Comparison of ENCODE assay signal across 8 mouse cellular contexts in genomic region chr10:78010335-78010734, GRCm38 (mm10). TPM values are rescaled to one million over a fixed set of nuclear protein-coding genes. Genes with fewer than 3 reads are reported as not detected.
DNase-seq lines count a peak whose midpoint lies in the region; ATAC-seq and TF ChIP-seq lines count a peak whose summit lies in the region.

No protein-coding gene starts in this region.

- no peak overlapping the region for H3ac ChIP-seq in myocyte (ENCODE audit: control insufficient read depth, insufficient read length)

- TF ChIP-seq CTCF in kidney, postnatal 0 days (IDR thresholded peaks at IDR 0.05; ENCODE audit: low read depth): no peak

- H3K4me3 ChIP-seq in kidney, postnatal 0 days (replicated peaks; ENCODE audit: low read depth, low read length): no peak overlapping the region
- peak overlapping the region; percentile 87 for H3K4me3 ChIP-seq in embryonic facial prominence, embryonic 10.5 days
- peak overlapping the region; percentile 92 for H3K4me3 ChIP-seq in myocyte

- H3K79me2 ChIP-seq in myocyte (ENCODE audit: control insufficient read depth, insufficient read depth): peaks cover 29% of the 10 kb centered on the region

- H3K36me3 ChIP-seq in kidney, postnatal 0 days (ENCODE audit: insufficient read depth, low read length): no peaks in the 10 kb centered on the region
- peaks cover 20% of the 10 kb centered on the region for H3K36me3 ChIP-seq in embryonic facial prominence, embryonic 10.5 days (replicated peaks)
- H3K36me3 ChIP-seq in myocyte (ENCODE audit: control insufficient read depth, insufficient read depth): no peaks in the 10 kb centered on the region

- H3K27me3 ChIP-seq in kidney, postnatal 0 days (ENCODE audit: insufficient read depth, low read length): no peaks in the 10 kb centered on the region
- H3K27me3 ChIP-seq in embryonic facial prominence, embryonic 10.5 days (replicated peaks; ENCODE audit: low read depth, poor library complexity, severe bottlenecking): peaks cover 6% of the 10 kb centered on the region; the same call in 1 of the 2 replicates
- H3K27me3 ChIP-seq in myocyte (ENCODE audit: control insufficient read depth, insufficient read depth, insufficient read length): no peaks in the 10 kb centered on the region

- H3K27ac ChIP-seq in kidney, postnatal 0 days: no peak overlapping the region
- no peak overlapping the region for H3K27ac ChIP-seq in embryonic facial prominence, embryonic 10.5 days (replicated peaks)

- DNase-seq in kidney, postnatal 0 days (ENCODE audit: low spot score): peak; percentile 17
- DNase-seq in kidney, adult 18-20 months: no peak
- peak; percentile 31 for DNase-seq in embryonic facial prominence, embryonic 10.5 days (ENCODE audit: low spot score)
- DNase-seq in induced T-regulatory cell, adult 2 months (ENCODE audit: low read depth): peak; percentile 47
- no peak for DNase-seq in frontal cortex, adult 2 months (ENCODE audit: extremely low spot score in 1 of 2, low spot score in 1 of 2)
- DNase-seq in left cerebral cortex, adult 9 months (ENCODE audit: low spot score in 2 of 2): no peak
- no peak for DNase-seq in spleen, postnatal 10 days (ENCODE audit: low spot score in 2 of 2)

- H3K4me2 ChIP-seq in kidney, postnatal 0 days (ENCODE audit: low read length): peak overlapping the region; percentile 79
- peak overlapping the region; percentile 86 for H3K4me2 ChIP-seq in myocyte (ENCODE audit: low read depth)

- peaks cover 29% of the 10 kb centered on the region for H3K4me1 ChIP-seq in kidney, postnatal 0 days (replicated peaks; ENCODE audit: insufficient read depth, low read length)
- H3K4me1 ChIP-seq in embryonic facial prominence, embryonic 10.5 days: peaks cover 43% of the 10 kb centered on the region

- ATAC-seq in kidney, postnatal 0 days (replicated peaks; ENCODE audit: low FRiP score, low read depth): no peak

- H3K9me3 ChIP-seq in kidney, postnatal 0 days (replicated peaks; ENCODE audit: low read length): no peaks in the 10 kb centered on the region
- 0 out of 2 replicates have a peak, but pooled peaks cover 4% of the 10 kb centered on the region for H3K9me3 ChIP-seq in embryonic facial prominence, embryonic 10.5 days

- H3K9ac ChIP-seq in kidney, postnatal 0 days (ENCODE audit: low read depth, low read length): no peak overlapping the region

- 11% methylated on average over 10 of the region's 10 CpGs for WGBS in kidney, postnatal 0 days
- WGBS in embryonic facial prominence, embryonic 10.5 days: 20% methylated on average over 10 of the region's 10 CpGs

- TF ChIP-seq POLR2A in myocyte (IDR thresholded peaks at IDR 0.05; ENCODE audit: insufficient read length, low read depth): no peak

TF ChIP-seq in myocyte, 11 proteins besides CTCF, POLR2A, EP300 and RAD21:
- TF ChIP-seq MAX (IDR thresholded peaks at IDR 0.05; ENCODE audit: low read depth) (no peak), POLR2AphosphoS2 (IDR thresholded peaks at IDR 0.05; ENCODE audit: insufficient read length, low read depth) (no peak)

RNA-seq across cellular contexts. Expression of gene Pfkl, which starts 0.5 kb away (rescaled TPM):
- polyA plus RNA-seq in kidney, postnatal 0 days (2015; fragmentation: Nextera tagmentation; extraction: Ambion mirVana): 78.8 and 86.6 TPM in 2 replicates
- polyA plus RNA-seq in embryonic facial prominence, embryonic 10.5 days (2016; fragmentation: Nextera tagmentation; extraction: Ambion mirVana): 234 and 275 TPM in 2 replicates
- polyA plus RNA-seq in myocyte (2012; fragmentation: generic; extraction: Trizol): 122 TPM
- 164 and 180 TPM in 2 replicates for polyA plus RNA-seq in frontal cortex, adult 2 months (2012; rRNA removed)

RNA-seq across cellular contexts. Expression of gene Dnmt3l, which starts 31.4 kb away (rescaled TPM):
- 0.48 and 0.62 TPM in 2 replicates for polyA plus RNA-seq in kidney, postnatal 0 days (2015; fragmentation: Nextera tagmentation; extraction: Ambion mirVana)
- polyA plus RNA-seq in embryonic facial prominence, embryonic 10.5 days (2016; fragmentation: Nextera tagmentation; extraction: Ambion mirVana): 0.34 TPM in 1 of 2 replicates, not detected in the other
- 1.1 TPM for polyA plus RNA-seq in myocyte (2012; fragmentation: generic; extraction: Trizol)
- polyA plus RNA-seq in frontal cortex, adult 2 months (2012; rRNA removed): 0.34 and 0.52 TPM in 2 replicates

RNA-seq across cellular contexts. Expression of gene 1810043G02Rik, which starts 32.0 kb away (rescaled TPM):
- polyA plus RNA-seq in kidney, postnatal 0 days (2015; fragmentation: Nextera tagmentation; extraction: Ambion mirVana): 29.8 and 32.0 TPM in 2 replicates
- 31.0 and 33.7 TPM in 2 replicates for polyA plus RNA-seq in embryonic facial prominence, embryonic 10.5 days (2016; fragmentation: Nextera tagmentation; extraction: Ambion mirVana)
- polyA plus RNA-seq in myocyte (2012; fragmentation: generic; extraction: Trizol): 12.8 TPM
- polyA plus RNA-seq in frontal cortex, adult 2 months (2012; rRNA removed): 66.6 and 82.8 TPM in 2 replicates

RNA-seq across cellular contexts. Expression of gene Aire, which starts 33.1 kb away (rescaled TPM):
- 0.34 and 0.40 TPM in 2 replicates for polyA plus RNA-seq in kidney, postnatal 0 days (2015; fragmentation: Nextera tagmentation; extraction: Ambion mirVana)
- polyA plus RNA-seq in embryonic facial prominence, embryonic 10.5 days (2016; fragmentation: Nextera tagmentation; extraction: Ambion mirVana): 0.24 and 0.25 TPM in 2 replicates
- 0.38 TPM for polyA plus RNA-seq in myocyte (2012; fragmentation: generic; extraction: Trizol)
- 0.13 and 0.30 TPM in 2 replicates for polyA plus RNA-seq in frontal cortex, adult 2 months (2012; rRNA removed)

RNA-seq across cellular contexts. Expression of gene Trpm2, which starts 40.0 kb away (rescaled TPM):
- 0.20 and 0.40 TPM in 2 replicates for polyA plus RNA-seq in kidney, postnatal 0 days (2015; fragmentation: Nextera tagmentation; extraction: Ambion mirVana)
- polyA plus RNA-seq in embryonic facial prominence, embryonic 10.5 days (2016; fragmentation: Nextera tagmentation; extraction: Ambion mirVana): 0.54 and 0.85 TPM in 2 replicates
- not detected for polyA plus RNA-seq in myocyte (2012; fragmentation: generic; extraction: Trizol)
- 22.5 and 28.3 TPM in 2 replicates for polyA plus RNA-seq in frontal cortex, adult 2 months (2012; rRNA removed)

Comparison
In these comparisons a context has a peak if more than half of its experiments do, and no peak if none do; other contexts are left out.
1. DNase-seq: peak in kidney, postnatal 0 days (single experiment), embryonic facial prominence, embryonic 10.5 days (single experiment) and induced T-regulatory cell, adult 2 months (single experiment); none in kidney, adult 18-20 months (single experiment), frontal cortex, adult 2 months (0 of 2), left cerebral cortex, adult 9 months (0 of 2) and spleen, postnatal 10 days (0 of 2).